Mouse (Mus musculus) kidney, postnatal 0 days (tissue): ENCODE results near the gene Kpna6. TPM values are rescaled to one million over a fixed set of nuclear protein-coding genes. Genes with fewer than 3 reads are reported as not detected.

ENCODE experiments used
- ATAC-seq: fragments of 200-750 bp; cut with Nextera tagmentation; replicated peaks from 2 replicates; pipeline ENCODE4 v1.8.0; 2017; ENCODE audit warnings: low read depth, moderate number of reproducible peaks, moderate TSS enrichment, moderate library complexity; ENCODE audit not compliant: low FRiP score
- DNase-seq: peaks from one replicate; pipeline ENCODE4 v3.0.0-alpha.2; 2016; ENCODE audit warnings: low spot score
- H3K27ac ChIP-seq: fragments of 300-500 bp; sonication (generic); 2 replicates; pipeline ENCODE4 v1.5.1; 2014; ENCODE audit warnings: mild to moderate bottlenecking
- H3K27me3 ChIP-seq: fragments of 300-500 bp; sonication (generic); 2 replicates; pipeline ENCODE4 v1.6.1; 2014; ENCODE audit warnings: low read length, mixed read lengths; ENCODE audit not compliant: insufficient read depth
- H3K36me3 ChIP-seq: fragments of 300-500 bp; sonication (generic); 2 replicates; pipeline ENCODE4 v1.6.1; 2014; ENCODE audit warnings: low read length, mixed read lengths; ENCODE audit not compliant: insufficient read depth
- H3K4me1 ChIP-seq: fragments of 300-500 bp; sonication (generic); replicated peaks from 2 replicates; pipeline ENCODE4 v1.6.1; 2014; ENCODE audit warnings: antibody characterized with exemption, low read length, mixed read lengths; ENCODE audit not compliant: insufficient read depth
- H3K4me2 ChIP-seq: fragments of 300-500 bp; sonication (generic); 2 replicates; pipeline ENCODE4 v1.6.1; 2014; ENCODE audit warnings: mild to moderate bottlenecking, low read length, moderate library complexity, mixed read lengths
- H3K4me3 ChIP-seq: fragments of 300-500 bp; sonication (generic); replicated peaks from 2 replicates; pipeline ENCODE4 v1.5.1; 2014; ENCODE audit warnings: low read depth, low read length
- H3K9ac ChIP-seq: fragments of 300-500 bp; sonication (generic); 2 replicates; pipeline ENCODE4 v1.6.1; 2014; ENCODE audit warnings: low read depth, low read length
- H3K9me3 ChIP-seq: fragments of 300-500 bp; sonication (generic); replicated peaks from 2 replicates; pipeline ENCODE4 v1.6.1; 2016; ENCODE audit warnings: low read length, inconsistent platforms, mixed read lengths
- CTCF ChIP-seq: IDR thresholded peaks from 2 replicates; pipeline ENCODE4 v1.5.1; 2016; ENCODE audit warnings: antibody characterized with exemption, low read depth, mild to moderate bottlenecking, moderate library complexity
- WGBS: fragments of 180-500 bp; shearing (Covaris S2); extraction: QIAGEN DNeasy Blood & Tissue Kit; methylation state at CpG from one replicate; pipeline ENCODE4 v1.1.7; 2014; 5-methylcytosine and 5-hydroxymethylcytosine counted together
- polyA plus RNA-seq: library from polyadenylated mRNA; unstranded; fragments of >200 nt; fragmentation: Nextera tagmentation; extraction: Ambion mirVana; gene quantifications from 2 replicates; pipeline ENCODE4 v1.2.1, GENCODE M21; 2015

The Kpna6 gene
- polyA plus RNA-seq = 11.7 and 12.7 TPM in 2 replicates

DNA sequence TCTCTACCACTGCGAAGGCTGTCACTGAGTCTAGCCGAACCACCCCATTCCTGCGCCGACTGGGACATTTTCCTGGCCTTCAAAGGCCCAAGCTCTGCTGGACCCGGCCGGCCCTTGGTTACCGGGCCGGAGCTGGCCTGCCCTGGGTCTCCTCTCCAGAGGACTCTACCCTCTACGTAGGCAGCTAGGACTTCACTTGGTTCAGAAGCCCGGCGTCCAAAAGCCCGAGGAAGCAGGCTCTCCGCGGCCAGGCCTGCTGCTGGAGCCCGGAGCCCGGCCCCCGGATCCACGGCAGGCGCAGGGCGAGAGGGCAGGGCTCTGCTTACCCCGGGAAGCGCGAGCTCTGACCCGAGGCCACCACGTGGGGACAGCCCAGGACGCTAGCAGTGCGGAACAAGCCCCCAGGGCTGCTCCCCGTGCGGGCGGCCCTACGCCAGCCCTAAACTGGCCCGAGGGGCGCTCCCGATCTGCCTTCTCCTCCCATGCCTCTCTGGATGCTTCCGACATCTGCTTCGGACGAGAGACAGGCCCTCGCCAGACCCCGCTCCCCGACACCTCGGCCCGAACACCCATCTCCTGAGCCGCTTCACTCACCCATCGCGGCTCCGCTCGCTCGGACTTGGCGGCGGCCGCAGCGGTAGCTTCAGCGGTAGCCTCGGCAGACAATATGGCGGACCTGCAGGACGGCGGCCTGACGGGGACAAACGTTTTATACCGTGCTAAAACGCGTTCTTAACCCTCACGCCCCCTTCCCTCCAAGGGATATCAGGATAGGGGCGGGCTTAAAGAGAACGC, at the start of gene Kpna6:
TSS of gene Kpna6 (minus strand) at position 685 of the 795 bp plus-strand sequence.
- H3K36me3 ChIP-seq = peaks cover 9% of the 10 kb centered on the region; the same call in 1 of the 2 replicates
- peak within 1 kb of the TSS; percentile 91 for H3K4me3 ChIP-seq
- peak within 1 kb of the TSS; percentile 89 for H3K9ac ChIP-seq
- H3K27me3 ChIP-seq = no peaks in the 10 kb centered on the region
- WGBS = under 1% methylated on average over 64 of the region's 65 CpGs
- ATAC-seq = peak; percentile 90
- H3K4me1 ChIP-seq = peaks cover 7% of the 10 kb centered on the region
- DNase-seq = peak; percentile 97
- H3K9me3 ChIP-seq = no peaks in the 10 kb centered on the region
- peak within 1 kb of the TSS; percentile 92 for H3K4me2 ChIP-seq
- peak within 1 kb of the TSS; percentile 98 for H3K27ac ChIP-seq
- peak; percentile 29; the same call in 1 of the 2 replicates for TF ChIP-seq CTCF

DNA sequence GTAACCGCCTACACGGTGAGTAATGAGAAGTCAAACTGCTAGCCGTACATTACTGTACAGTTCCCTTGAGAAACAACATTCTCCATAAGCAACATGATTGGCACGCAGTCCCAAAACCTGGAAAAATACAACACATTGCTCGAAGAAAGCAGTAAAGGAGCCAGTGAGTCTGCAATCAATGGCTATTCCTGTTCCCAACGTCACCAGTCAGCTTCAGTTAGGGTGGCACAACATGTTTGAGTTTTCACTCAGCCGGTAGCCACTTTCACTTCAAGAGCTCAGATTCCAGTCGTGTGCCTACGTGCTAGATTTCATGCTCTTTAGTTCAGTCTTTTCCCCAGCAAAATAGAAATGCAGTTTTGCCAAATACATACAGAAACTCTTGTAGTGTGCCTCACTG, 43.7 kb upstream of the Kpna6 start:
- Histone ChIP-seq H3K9ac (no peak overlapping the region), H3K27ac (no peak overlapping the region), H3K36me3 (peaks cover 62% of the 10 kb centered on the region), H3K4me3 (no peak overlapping the region), H3K4me2 (no peak overlapping the region), H3K9me3 (no peaks in the 10 kb centered on the region), H3K27me3 (no peaks in the 10 kb centered on the region), H3K4me1 (no peaks in the 10 kb centered on the region)
- WGBS = 87% methylated on average over 9 of the region's 9 CpGs
- ATAC-seq (no peak), DNase-seq (no peak)
- no peak for TF ChIP-seq CTCF

DNA sequence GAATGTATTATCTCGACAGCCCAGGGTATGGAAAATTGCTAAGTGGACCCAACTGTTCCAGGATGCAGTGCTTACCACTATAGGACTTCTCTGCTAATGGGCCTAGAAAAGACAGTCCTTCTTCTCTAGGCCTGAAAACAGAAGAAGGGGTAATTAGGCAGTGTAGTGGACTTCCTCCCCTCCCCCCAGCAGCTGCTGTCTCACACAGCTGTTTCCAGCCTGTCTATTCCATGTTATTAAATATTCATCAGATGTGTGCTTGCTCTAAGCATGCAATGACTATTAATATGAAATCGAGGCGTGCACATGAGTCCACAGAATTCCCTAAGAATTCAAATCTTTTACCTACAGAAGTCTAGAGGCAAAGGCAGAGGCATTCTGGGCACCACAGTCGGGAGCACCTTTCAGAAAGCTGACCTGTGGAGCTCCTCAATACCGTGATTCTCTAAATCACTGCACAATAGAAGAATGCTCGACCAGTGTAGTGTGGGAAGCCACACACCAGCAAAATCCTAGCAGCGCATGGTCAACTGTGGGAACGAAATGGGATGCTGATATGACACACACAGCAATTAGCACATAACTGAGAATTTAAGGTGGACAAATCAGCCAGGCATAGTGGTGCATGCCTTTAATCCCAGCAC, 37.0 kb upstream of the Kpna6 start:
- no peak for TF ChIP-seq CTCF
- H3K4me1 ChIP-seq = no peaks in the 10 kb centered on the region
- H3K4me3 ChIP-seq = no peak overlapping the region
- no peak for ATAC-seq
- no peak for DNase-seq
- H3K9ac ChIP-seq = no peak overlapping the region
- H3K27ac ChIP-seq = no peak overlapping the region
- H3K36me3 ChIP-seq = peaks cover 56% of the 10 kb centered on the region
- no peaks in the 10 kb centered on the region for H3K9me3 ChIP-seq
- H3K4me2 ChIP-seq = no peak overlapping the region
- WGBS = 85% methylated on average over 8 of the region's 8 CpGs
- no peaks in the 10 kb centered on the region for H3K27me3 ChIP-seq

DNA sequence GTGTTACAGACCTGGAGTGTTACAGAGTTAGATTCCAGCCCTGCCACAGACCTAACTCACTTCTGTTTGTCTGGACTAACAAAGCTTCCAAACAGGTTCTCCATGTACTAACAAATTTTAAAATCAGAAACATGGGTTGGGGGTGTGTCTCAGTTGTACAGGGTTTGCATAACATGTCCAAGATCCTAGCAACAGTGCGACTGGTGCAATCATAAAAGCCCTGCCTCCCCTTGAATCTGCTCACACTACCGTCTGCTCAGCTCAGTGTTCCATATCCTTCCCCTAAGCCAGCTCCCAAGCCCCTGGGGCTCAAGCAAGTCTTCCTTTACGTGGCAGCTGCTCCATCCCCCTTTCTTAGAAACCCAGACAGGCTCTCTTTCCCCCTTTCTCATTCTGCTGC, 34.2 kb upstream of the Kpna6 start:
- no peaks in the 10 kb centered on the region; the same call in 1 of the 2 replicates for H3K4me1 ChIP-seq
- H3K27me3 ChIP-seq = no peaks in the 10 kb centered on the region
- H3K9ac ChIP-seq = no peak overlapping the region
- H3K4me3 ChIP-seq = no peak overlapping the region
- H3K27ac ChIP-seq = no peak overlapping the region
- ATAC-seq (no peak), DNase-seq (no peak)
- no peak overlapping the region for H3K4me2 ChIP-seq
- peaks cover 47% of the 10 kb centered on the region for H3K36me3 ChIP-seq
- WGBS = 61% methylated on average over 3 of the region's 3 CpGs
- no peak for TF ChIP-seq CTCF
- H3K9me3 ChIP-seq = no peaks in the 10 kb centered on the region

DNA sequence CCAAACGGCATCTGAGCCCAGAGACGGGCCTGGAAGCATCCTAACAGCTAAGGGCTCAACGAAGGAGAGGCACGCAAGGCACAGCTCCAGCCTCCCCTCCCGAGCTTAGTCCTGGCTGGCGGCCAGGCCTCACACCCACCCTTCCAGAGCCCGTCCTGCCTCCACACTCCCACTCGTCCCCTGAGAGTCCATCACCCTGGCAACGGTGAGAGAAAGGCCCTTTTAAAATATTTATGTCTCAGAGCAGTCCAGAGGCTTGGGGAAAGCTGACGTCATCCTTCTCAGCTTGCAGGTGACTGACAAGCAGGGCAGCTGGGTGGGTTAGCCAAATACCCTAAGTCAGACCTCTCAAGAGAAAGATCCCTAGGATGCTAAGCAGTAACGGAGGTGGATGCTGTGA, 29.9 kb upstream of the Kpna6 start:
- Histone ChIP-seq H3K27me3 (no peaks in the 10 kb centered on the region), H3K27ac (no peak overlapping the region; the same call in 1 of the 2 replicates), H3K4me3 (no peak overlapping the region), H3K9me3 (no peaks in the 10 kb centered on the region), H3K4me2 (no peak overlapping the region), H3K36me3 (peaks cover 16% of the 10 kb centered on the region; the same call in 1 of the 2 replicates), H3K9ac (no peak overlapping the region), H3K4me1 (no peaks in the 10 kb centered on the region; the same call in 1 of the 2 replicates)
- DNase-seq (peak; percentile 93), ATAC-seq (peak; percentile 80)
- TF ChIP-seq CTCF = no peak
- WGBS = 8% methylated on average over 11 of the region's 11 CpGs
